Mouse (Mus musculus) spleen, adult 2 months (tissue): ENCODE results near the gene Il10ra. TPM values are rescaled to one million over a fixed set of nuclear protein-coding genes. Genes with fewer than 3 reads are reported as not detected.

Source experiments
- DNase-seq, 2 experiments: peaks; one replicate each; pipeline versions ENCODE4 v3.0.0 to v3.0.0-alpha.2; 2012 to 2021; ENCODE audit warnings: low spot score in 2 of 2, low read depth in 1 of 2
- H3K27ac ChIP-seq: fragments of 200-500 bp; 2 replicates; pipeline ENCODE4 v1.5.1; 2012; ENCODE audit warnings: low read length, inconsistent platforms; ENCODE audit not compliant: insufficient read depth
- H3K27me3 ChIP-seq: fragments of 200-500 bp; 2 replicates; pipeline ENCODE4 v1.6.1; 2012; ENCODE audit warnings: mild to moderate bottlenecking, moderate library complexity, low read length, inconsistent platforms; ENCODE audit not compliant: control insufficient read depth, insufficient read depth
- H3K36me3 ChIP-seq: fragments of 200-500 bp; 2 replicates; pipeline ENCODE4 v1.6.1; 2012; ENCODE audit warnings: mild to moderate bottlenecking, low read length, inconsistent platforms; ENCODE audit not compliant: control insufficient read depth, insufficient read depth
- H3K4me1 ChIP-seq: fragments of 200-500 bp; 2 replicates; pipeline ENCODE4 v1.6.1; 2011; ENCODE audit warnings: inconsistent platforms; ENCODE audit not compliant: control insufficient read depth, insufficient read depth, insufficient read length
- H3K4me3 ChIP-seq: fragments of 200-500 bp; 2 replicates; pipeline ENCODE4 v1.5.1; 2011; ENCODE audit warnings: mild to moderate bottlenecking, inconsistent platforms; ENCODE audit not compliant: insufficient read depth, insufficient read length; ENCODE audit errors: extremely low read depth
- CTCF ChIP-seq: fragments of 200-500 bp; IDR thresholded peaks from 2 replicates; pipeline ENCODE4 v1.5.1; 2011; ENCODE audit warnings: mild to moderate bottlenecking, inconsistent platforms; ENCODE audit not compliant: insufficient read depth, insufficient read length, insufficient replicate concordance; ENCODE audit errors: extremely low read depth
- POLR2A ChIP-seq: fragments of 200-500 bp; IDR thresholded peaks from 2 replicates; pipeline ENCODE4 v1.6.1; 2011; ENCODE audit warnings: low read depth, low read length, inconsistent platforms
- WGBS: fragments of 180-500 bp; shearing (Covaris S2); methylation state at CpG from one replicate; pipeline ENCODE4 v1.1.7; 2018; 5-methylcytosine and 5-hydroxymethylcytosine counted together
- polyA plus RNA-seq: library from polyadenylated mRNA; depleted of rRNA; stranded (reverse); fragments of >200 nt; gene quantifications from 2 replicates; pipeline ENCODE4 v1.2.3, GENCODE M21; 2012

Gene Il10ra
- polyA plus RNA-seq, 1 experiment, result 65.1 TPM

DNA sequence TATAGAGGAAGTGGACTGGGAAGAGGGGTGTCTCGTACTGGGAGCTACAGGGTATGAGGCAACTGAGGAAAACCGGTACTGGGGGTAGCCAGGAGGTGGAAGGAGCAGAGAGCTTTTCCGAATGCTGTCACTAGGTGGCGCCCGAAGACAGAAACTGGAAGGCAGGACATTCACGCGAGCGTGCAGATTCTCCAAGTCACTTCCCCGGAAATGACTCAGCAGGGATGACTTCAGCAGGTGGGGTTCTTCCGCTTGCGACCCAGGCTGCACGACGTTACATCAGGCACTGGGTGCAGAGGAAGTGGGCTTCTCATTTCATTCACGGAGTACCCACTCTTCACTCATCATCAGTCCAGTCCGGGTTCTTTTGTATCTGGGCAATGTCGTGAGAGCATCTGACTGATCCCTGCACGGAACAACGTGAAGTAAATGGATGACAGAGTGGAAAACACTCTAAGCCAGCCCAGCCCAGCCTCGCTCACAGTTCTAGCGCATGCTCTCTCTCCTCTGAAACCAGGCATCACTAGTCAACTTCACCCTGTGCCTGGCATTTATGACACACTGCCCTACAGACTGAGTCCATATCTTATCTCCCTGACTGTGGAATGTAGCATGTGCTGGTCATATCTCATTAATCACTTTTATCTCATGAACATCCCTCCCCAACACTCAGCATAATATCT is 31.6 kb upstream of the Il10ra start:
- Histone ChIP-seq H3K4me1 (peaks cover 23% of the 10 kb centered on the region; the same call in 1 of the 2 replicates), H3K4me3 (peak overlapping the region; percentile 20; the same call in 1 of the 2 replicates), H3K36me3 (no peaks in the 10 kb centered on the region), H3K27ac (peak overlapping the region; percentile 4; the same call in 1 of the 2 replicates), H3K27me3 (no peaks in the 10 kb centered on the region)
- peak; percentile 86 to 92 for DNase-seq
- WGBS, result 4% methylated on average over 20 of the region's 20 CpGs
- TF ChIP-seq POLR2A (no peak), CTCF (peak; percentile 88)

DNA sequence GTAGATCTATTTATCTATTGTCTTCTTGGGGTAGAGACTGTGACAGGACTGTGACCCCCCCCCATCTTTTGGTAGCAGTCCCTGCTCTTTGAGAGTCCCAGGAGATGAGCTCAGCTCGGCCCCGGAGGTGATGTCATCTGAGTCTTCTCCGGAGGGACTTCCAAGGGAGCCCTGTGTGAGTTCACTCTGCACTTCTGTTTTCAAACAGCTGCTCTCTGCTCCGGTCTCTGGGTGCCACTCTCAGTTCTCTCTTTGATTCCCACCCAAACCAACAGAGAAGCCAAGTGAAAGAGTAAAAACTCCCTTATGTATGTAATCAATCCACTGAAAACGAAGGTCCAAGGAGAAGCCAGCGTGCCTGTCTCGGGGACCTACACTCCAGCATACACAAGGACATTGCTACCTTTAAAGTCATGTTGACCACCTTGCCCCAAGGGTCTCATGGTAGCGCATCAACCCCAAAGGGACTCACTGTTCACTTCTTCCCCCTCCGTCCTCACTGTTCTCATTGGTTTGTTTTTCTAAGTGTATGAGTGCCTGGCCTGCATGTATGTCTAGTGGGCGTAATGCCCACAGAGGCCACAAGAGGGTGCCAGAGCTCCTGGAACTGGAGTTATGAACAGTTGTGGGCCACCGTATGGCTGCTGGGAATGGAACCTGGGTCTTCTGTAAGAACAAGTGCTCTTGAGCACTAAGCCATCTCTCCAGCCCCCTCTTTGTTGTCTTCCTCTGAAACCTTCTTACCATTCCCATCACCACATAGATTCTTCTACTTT is 30.5 kb upstream of the Il10ra start:
- TF ChIP-seq CTCF (peak; percentile 69; the same call in 1 of the 2 replicates), POLR2A (no peak)
- DNase-seq, result peak; percentile 75
- peak overlapping the region; percentile 91 for H3K27ac ChIP-seq
- 47% methylated on average over 11 of the region's 11 CpGs for WGBS
- peaks cover 33% of the 10 kb centered on the region; the same call in 1 of the 2 replicates for H3K4me1 ChIP-seq
- no peaks in the 10 kb centered on the region for H3K27me3 ChIP-seq
- no peak overlapping the region for H3K4me3 ChIP-seq
- H3K36me3 ChIP-seq, result no peaks in the 10 kb centered on the region

DNA sequence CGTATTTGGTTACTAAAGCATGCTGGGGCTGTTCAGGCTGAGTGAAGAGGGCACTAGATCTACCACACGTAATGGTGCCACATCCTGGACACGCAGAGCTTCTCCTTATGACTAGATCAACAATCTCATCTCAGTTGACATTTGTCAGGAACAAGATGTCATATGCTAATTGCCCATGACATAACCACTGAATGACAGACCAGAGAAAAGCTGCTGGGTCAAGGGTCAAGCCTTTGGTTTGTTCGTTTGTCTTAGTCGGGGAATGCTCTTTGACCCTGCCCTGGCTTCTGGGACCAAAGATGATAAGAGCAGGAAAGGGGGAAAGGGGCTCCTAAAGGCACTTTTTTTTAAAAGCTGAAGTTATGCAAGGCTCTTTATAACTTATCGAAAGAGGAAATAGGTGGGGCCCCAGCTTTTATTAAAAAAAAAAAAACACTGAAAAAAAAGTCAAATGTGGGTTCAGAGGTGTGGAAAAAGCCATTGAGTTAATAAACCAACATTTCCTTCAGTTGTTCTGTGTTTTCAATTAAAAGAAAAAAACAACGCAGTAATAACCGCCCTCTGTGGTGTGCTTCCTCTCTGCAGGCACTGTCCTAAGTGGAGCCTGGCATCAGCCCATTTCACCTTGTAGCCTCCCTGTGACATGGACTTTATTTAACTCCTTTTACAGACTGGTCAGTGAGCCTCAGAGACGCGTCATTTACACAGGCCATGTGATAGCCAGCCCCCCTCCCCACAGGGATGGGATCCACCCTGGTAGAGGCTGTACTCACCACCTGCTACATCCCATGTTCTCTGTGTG is 25.5 kb upstream of the Il10ra start:
- Histone ChIP-seq H3K27ac (peak overlapping the region; percentile 99), H3K4me3 (no peak overlapping the region), H3K36me3 (no peaks in the 10 kb centered on the region), H3K4me1 (peaks cover 42% of the 10 kb centered on the region; the same call in 1 of the 2 replicates), H3K27me3 (no peaks in the 10 kb centered on the region)
- no peak for TF ChIP-seq POLR2A
- TF ChIP-seq CTCF, result no peak
- 11% methylated on average over 10 of the region's 10 CpGs for WGBS
- peak; percentile 58 to 75 for DNase-seq

DNA sequence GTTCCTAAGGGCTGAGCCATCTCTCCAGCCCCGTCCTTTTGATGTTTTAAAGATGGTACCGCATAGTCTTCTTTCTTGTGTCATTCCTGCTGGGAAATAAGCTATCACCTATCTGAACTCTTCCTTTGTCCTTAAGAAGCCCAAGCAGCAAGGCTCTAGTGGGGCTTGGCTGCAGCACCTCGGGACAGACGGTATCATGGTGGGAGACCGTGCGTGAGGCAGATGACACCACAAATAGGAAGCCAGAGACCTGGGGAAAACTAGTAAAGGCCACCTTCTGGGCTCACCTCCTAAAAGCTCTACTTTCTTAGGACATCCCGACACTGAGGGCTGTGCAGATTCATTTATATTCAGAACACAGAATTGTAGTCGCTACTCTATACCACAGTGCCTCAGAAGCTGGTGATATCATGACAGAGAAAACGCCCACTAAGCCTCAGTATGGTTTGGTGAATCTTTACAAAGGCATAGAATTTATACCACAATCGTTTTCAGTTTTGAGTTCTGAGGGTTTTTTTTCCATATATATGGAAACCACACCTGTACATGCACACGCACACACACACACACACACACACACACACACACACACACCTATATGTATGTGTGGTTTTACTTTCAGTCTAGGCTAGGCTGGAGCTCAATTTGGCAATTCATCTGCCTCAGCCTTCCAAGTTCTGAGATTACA is 22.7 kb upstream of the Il10ra start:
- DNase-seq, result no peak
- 57% methylated on average over 11 of the region's 11 CpGs for WGBS
- TF ChIP-seq POLR2A (no peak), CTCF (no peak)

DNA sequence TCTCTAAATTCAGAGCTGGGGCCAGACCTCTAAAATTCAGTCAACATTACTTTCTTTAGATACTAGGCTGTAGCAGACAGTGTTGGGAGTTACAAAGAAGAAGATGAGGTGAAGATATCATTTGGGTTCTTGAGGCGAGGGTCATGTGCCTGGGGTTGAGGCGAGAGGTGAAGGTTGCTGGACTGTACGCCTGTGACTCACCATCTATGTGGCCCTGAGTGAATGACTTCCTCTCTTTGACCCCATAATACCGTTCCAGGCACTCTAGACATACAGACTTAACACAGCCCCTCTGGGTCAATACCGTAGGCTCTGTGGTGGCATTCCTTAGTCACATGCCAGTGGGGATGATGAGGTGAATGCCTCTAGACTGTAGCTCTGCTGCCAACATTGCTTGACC is 13.5 kb upstream of the Il10ra start:
- 83% methylated on average over 5 of the region's 5 CpGs for WGBS
- Histone ChIP-seq H3K27ac (no peak overlapping the region), H3K36me3 (no peaks in the 10 kb centered on the region), H3K4me3 (no peak overlapping the region), H3K4me1 (peaks cover 26% of the 10 kb centered on the region; the same call in 1 of the 2 replicates), H3K27me3 (no peaks in the 10 kb centered on the region)
- no peak for DNase-seq
- TF ChIP-seq POLR2A (no peak), CTCF (no peak)

More for the DNA sequence above, 22.7 kb upstream of the Il10ra start:
- H3K4me3 ChIP-seq, result no peak overlapping the region
- no peaks in the 10 kb centered on the region for H3K27me3 ChIP-seq
- H3K4me1 ChIP-seq, result peaks cover 30% of the 10 kb centered on the region; the same call in 1 of the 2 replicates
- no peaks in the 10 kb centered on the region for H3K36me3 ChIP-seq
- peak overlapping the region; percentile 52; the same call in 1 of the 2 replicates for H3K27ac ChIP-seq

DNA sequence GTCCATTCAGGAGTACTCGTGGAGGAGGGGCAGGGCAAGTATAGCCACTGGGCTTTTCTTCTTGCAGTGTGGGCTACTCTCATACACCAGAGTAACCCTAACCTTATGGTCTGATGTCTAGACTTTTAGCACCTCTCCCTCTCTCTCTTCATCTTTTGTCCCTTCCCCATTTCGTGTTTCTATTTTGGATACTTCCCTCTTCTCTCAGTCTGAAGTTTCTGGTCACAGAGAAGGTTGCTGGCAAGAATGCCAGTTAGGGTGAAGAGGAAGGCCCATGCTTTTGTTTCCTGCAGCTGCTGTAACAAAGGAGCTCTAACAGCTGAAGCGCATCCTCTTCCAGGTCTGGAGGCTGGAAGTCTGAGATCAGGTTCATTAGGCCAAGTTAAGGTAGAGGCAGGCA is 11.9 kb upstream of the Il10ra start:
- Histone ChIP-seq H3K36me3 (no peaks in the 10 kb centered on the region), H3K4me1 (peaks cover 26% of the 10 kb centered on the region; the same call in 1 of the 2 replicates), H3K27me3 (no peaks in the 10 kb centered on the region), H3K4me3 (no peak overlapping the region), H3K27ac (peak overlapping the region; percentile 60)
- WGBS, result 19% methylated on average over 3 of the region's 3 CpGs
- DNase-seq, result no peak
- no peak for TF ChIP-seq POLR2A
- TF ChIP-seq CTCF, result no peak
